ENCODE assay signal across 28 mouse cellular contexts in the genomic region with DNA sequence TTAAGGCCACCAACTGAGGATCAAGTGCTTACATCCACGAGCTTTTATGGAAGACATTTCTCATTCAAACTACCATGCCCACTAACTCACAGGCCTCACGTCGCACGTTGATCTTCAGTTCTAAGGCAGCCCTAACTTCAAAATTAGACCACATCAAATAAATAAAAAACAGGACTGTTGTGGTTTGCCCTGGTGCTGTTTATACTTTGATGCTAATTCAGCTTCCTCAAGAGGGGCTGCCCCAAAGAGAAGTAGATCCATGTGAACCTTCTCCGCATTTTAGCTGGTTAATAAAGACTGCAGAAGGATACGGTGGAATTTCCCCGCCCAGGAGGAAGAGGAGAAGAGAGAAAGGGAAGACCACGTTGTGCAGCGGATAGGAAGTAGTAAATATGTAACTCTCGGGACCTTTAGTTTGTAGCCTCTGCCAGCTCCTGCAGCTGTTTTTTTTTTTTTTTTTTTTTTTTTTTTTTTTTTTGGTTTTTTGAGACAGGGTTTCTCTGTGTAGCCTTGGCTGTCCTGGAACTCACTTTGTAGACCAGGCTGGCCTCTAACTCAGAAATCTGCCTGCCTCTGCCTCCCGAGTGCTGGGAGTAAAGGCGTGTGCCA. TPM values are rescaled to one million over a fixed set of nuclear protein-coding genes. Genes with fewer than 3 reads are reported as not detected.
"Had no signal": no experiment of that assay in that cellular context is flagged by ENCODE, and none has a peak within 500 bp of the region (broad histone marks: within the 10 kb centered on the region; RNA-seq: fewer than 3 reads in every experiment).

No protein-coding gene starts in this region.

- H3K36me3 ChIP-seq: limb, embryonic 12.5 days; limb, embryonic 15.5 days; liver, embryonic 12.5 days; liver, embryonic 15.5 days; lung, embryonic 15.5 days; neural tube, embryonic 12.5 days; neural tube, embryonic 15.5 days had no signal

- H3K4me2 ChIP-seq: limb, embryonic 12.5 days; limb, embryonic 15.5 days; liver, embryonic 12.5 days; liver, embryonic 15.5 days; lung, embryonic 15.5 days; midbrain, embryonic 11.5 days; neural tube, embryonic 12.5 days; neural tube, embryonic 15.5 days had no signal

- H3K4me3 ChIP-seq: limb, embryonic 12.5 days; limb, embryonic 15.5 days; liver, embryonic 12.5 days; liver, embryonic 15.5 days; lung, embryonic 15.5 days; neural tube, embryonic 12.5 days; neural tube, embryonic 15.5 days had no signal

- ATAC-seq: liver, embryonic 12.5 days had no signal

- DNase-seq: kidney, adult 9 months; kidney, postnatal 14 days; kidney, postnatal 4 days; left cerebral cortex, postnatal 4 days; lung, adult 18-20 months; lung, postnatal 14 days; lung, postnatal 4 days; midbrain, embryonic 14.5 days; retina, postnatal 1 day; right cerebral cortex, postnatal 25 days; spleen, adult 18-20 months; thymus, adult 18-20 months; thymus, postnatal 14 days had no signal

- H3K9me3 ChIP-seq: limb, embryonic 12.5 days; limb, embryonic 15.5 days; liver, embryonic 12.5 days; liver, embryonic 15.5 days; lung, embryonic 15.5 days; neural tube, embryonic 12.5 days; neural tube, embryonic 15.5 days had no signal

- H3K27ac ChIP-seq: limb, embryonic 12.5 days; limb, embryonic 15.5 days; liver, embryonic 12.5 days; liver, embryonic 15.5 days; lung, embryonic 15.5 days; neural tube, embryonic 12.5 days; neural tube, embryonic 15.5 days had no signal

- H3K4me1 ChIP-seq: limb, embryonic 12.5 days; limb, embryonic 15.5 days; liver, embryonic 12.5 days; liver, embryonic 15.5 days; lung, embryonic 15.5 days; neural tube, embryonic 12.5 days; neural tube, embryonic 15.5 days had no signal

- H3K9ac ChIP-seq: limb, embryonic 12.5 days; limb, embryonic 15.5 days; liver, embryonic 12.5 days; liver, embryonic 15.5 days; lung, embryonic 15.5 days; neural tube, embryonic 12.5 days; neural tube, embryonic 15.5 days had no signal

RNA-seq across cellular contexts. Expression of a gene that starts 10.7 kb away (rescaled TPM):
- total RNA-seq: megakaryocyte-erythroid progenitor cell, adult 5-6 weeks had no signal

RNA-seq across cellular contexts. Expression of a gene that starts 22.0 kb away (rescaled TPM):
- total RNA-seq: layer of hippocampus, adult 18-20 months; left cerebral cortex, adult 8-10 months; left cerebral cortex, postnatal 14 days; left cerebral cortex, postnatal 4 days; megakaryocyte progenitor cell, adult 5-6 weeks; megakaryocyte-erythroid progenitor cell, adult 5-6 weeks had no signal
- polyA plus RNA-seq: limb, embryonic 12.5 days; limb, embryonic 15.5 days; liver, embryonic 15.5 days; lung, embryonic 15.5 days; stomach, embryonic 16.5 days; urinary bladder, adult 2 months had no signal

RNA-seq across cellular contexts. Expression of a gene that starts 27.3 kb away (rescaled TPM):
- total RNA-seq: left cerebral cortex, postnatal 14 days; megakaryocyte progenitor cell, adult 5-6 weeks; megakaryocyte-erythroid progenitor cell, adult 5-6 weeks had no signal
